Mouse (Mus musculus): ENCODE results near the gene Dolpp1. TPM values are rescaled to one million over a fixed set of nuclear protein-coding genes. Genes with fewer than 3 reads are reported as not detected.

The Dolpp1 gene
- total RNA-seq (2021), result 10 to 100 TPM; 23.9 to 30.9 TPM
- long read RNA-seq, experiment 1, transcript Dolpp1-201 (8 exons, 2,251 nt), result major isoform, 32 of 41 reads
- long read RNA-seq, experiment 1, partial matches to known transcripts, result 3 of 41 reads
- long read RNA-seq, experiment 1, other reads (novel, unspliced or antisense), result 6 of 41 reads
- long read RNA-seq, experiment 2, transcript Dolpp1-201 (8 exons, 2,251 nt), result major isoform, 23 of 34 reads
- long read RNA-seq, experiment 2, partial matches to known transcripts, result 4 of 34 reads
- long read RNA-seq, experiment 2, other reads (novel, unspliced or antisense), result 7 of 34 reads

- intact Hi-C loops (cut with DNase I), result no loop called here
- DNase-seq (ENCODE audit: low spot score in 2 of 2), result peak; percentile 99 to 100
These were observed at the start of gene Dolpp1 for GRCm38 (mm10) chr2:30392114-30392576. TSS of gene Dolpp1 (plus strand) at chr2:30392254.

GRCm38 (mm10) chr2:30342544-30342943 lies 49.5 kb upstream of the Dolpp1 start:
- DNase-seq (ENCODE audit: low spot score in 2 of 2), result no peak
- intact Hi-C loops (cut with DNase I), result no loop called here

- intact Hi-C loops (cut with DNase I), result no loop called here
- DNase-seq (ENCODE audit: low spot score in 2 of 2), result no peak
These were observed 48.4 kb upstream of the Dolpp1 start for GRCm38 (mm10) chr2:30343601-30344137.

- no peak for DNase-seq (ENCODE audit: low spot score in 2 of 2)
- intact Hi-C loops (cut with DNase I), result no loop called here
These were observed 45.9 kb upstream of the Dolpp1 start for GRCm38 (mm10) chr2:30345971-30346676.

- DNase-seq (ENCODE audit: low spot score in 2 of 2), result no peak
- intact Hi-C loops (cut with DNase I), result no loop called here
These were observed 42.9 kb upstream of the Dolpp1 start for GRCm38 (mm10) chr2:30349196-30349595.

GRCm38 (mm10) chr2:30351149-30351548 lies 40.9 kb upstream of the Dolpp1 start:
- no peak for DNase-seq (ENCODE audit: low spot score in 2 of 2)
- intact Hi-C loops (cut with DNase I), result no loop called here

- DNase-seq (ENCODE audit: low spot score in 2 of 2), result no peak
- intact Hi-C loops (cut with DNase I), result no loop called here
These were observed 36.2 kb upstream of the Dolpp1 start for GRCm38 (mm10) chr2:30355861-30356260.

- intact Hi-C loops (cut with DNase I), result no loop called here
- no peak for DNase-seq (ENCODE audit: low spot score in 2 of 2)
These were observed 35.8 kb upstream of the Dolpp1 start for GRCm38 (mm10) chr2:30356266-30356665.

GRCm38 (mm10) chr2:30356906-30357305 lies 35.1 kb upstream of the Dolpp1 start:
- DNase-seq (ENCODE audit: low spot score in 2 of 2), result no peak
- intact Hi-C loops (cut with DNase I), result no loop called here

GRCm38 (mm10) chr2:30357552-30358510 lies 34.2 kb upstream of the Dolpp1 start:
- intact Hi-C loops (cut with DNase I), result no loop called here
- peak; percentile 54 to 64 for DNase-seq (ENCODE audit: low spot score in 2 of 2)

- peak; percentile 78 to 83 for DNase-seq (ENCODE audit: low spot score in 2 of 2)
- intact Hi-C loops (cut with DNase I), result no loop called here
These were observed 33.2 kb upstream of the Dolpp1 start, which contains the start of gene Sh3glb2 for GRCm38 (mm10) chr2:30358533-30359531. TSS of gene Sh3glb2 (minus strand) at chr2:30359337.

- DNase-seq (ENCODE audit: low spot score in 2 of 2), result no peak
- intact Hi-C loops (cut with DNase I), result no loop called here
These were observed 31.4 kb upstream of the Dolpp1 start for GRCm38 (mm10) chr2:30360626-30361025.

GRCm38 (mm10) chr2:30362865-30363264 lies 29.2 kb upstream of the Dolpp1 start:
- DNase-seq (ENCODE audit: low spot score in 2 of 2), result no peak
- intact Hi-C loops (cut with DNase I), result no loop called here

GRCm38 (mm10) chr2:30363773-30364650 lies 28.0 kb upstream of the Dolpp1 start, which contains the start of gene Miga2:
TSS of gene Miga2 (plus strand) at chr2:30364233.
- peak; percentile 99 for DNase-seq (ENCODE audit: low spot score in 2 of 2)
- intact Hi-C loops (cut with DNase I), result no loop called here

- DNase-seq (ENCODE audit: low spot score in 2 of 2), result no peak
- intact Hi-C loops (cut with DNase I), result no loop called here
These were observed 26.6 kb upstream of the Dolpp1 start for GRCm38 (mm10) chr2:30365281-30366069.

GRCm38 (mm10) chr2:30366203-30366602 lies 25.9 kb upstream of the Dolpp1 start:
- DNase-seq (ENCODE audit: low spot score in 2 of 2), result no peak
- intact Hi-C loops (cut with DNase I), result no loop called here
